Mouse (Mus musculus) mesoderm, embryonic 11.5 days (tissue): ENCODE measurements at regions not wholly inside any gene's neighbourhood (a gene's known extent, or its start where the extent isn't known, plus 50 kb on each side); places are given as distances from the start of the nearest gene placed in this dataset.
"Not testable (repeated sequence)": the region's sequence is repeated elsewhere in the genome, so short reads cannot be mapped to it uniquely, and the experiment has no call there.

Source experiments
- DNase-seq: peaks from one replicate; pipeline ENCODE4 v3.0.0-alpha.2; 2012; ENCODE audit warnings: low read depth, low spot score

GRCm38 (mm10) chr19:29869526-29869925 lies 55.4 kb upstream of the Il33 start:
- DNase-seq: no peak

DNA sequence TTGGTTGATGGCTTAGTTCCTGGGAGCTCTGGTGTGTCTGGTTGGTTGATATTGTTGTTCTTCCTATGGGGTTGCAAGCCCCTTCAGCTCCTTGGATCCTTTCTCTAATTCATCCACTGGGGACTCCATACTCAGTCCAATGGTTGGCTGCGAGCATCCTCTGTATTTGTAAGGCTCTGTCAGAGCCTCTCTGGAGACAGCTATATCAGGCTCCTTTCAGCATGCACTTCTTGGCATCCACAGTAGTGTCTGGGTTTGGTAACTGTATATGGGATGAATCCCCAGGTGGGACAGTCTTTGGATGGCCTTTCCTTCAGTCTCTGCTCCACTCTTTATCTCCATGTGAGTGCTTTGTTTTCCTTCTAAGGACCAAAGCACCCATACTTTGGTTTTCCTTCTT lies 55.9 kb upstream of the Ranbp6 start:
- DNase-seq: not testable (repeated sequence)

DNA sequence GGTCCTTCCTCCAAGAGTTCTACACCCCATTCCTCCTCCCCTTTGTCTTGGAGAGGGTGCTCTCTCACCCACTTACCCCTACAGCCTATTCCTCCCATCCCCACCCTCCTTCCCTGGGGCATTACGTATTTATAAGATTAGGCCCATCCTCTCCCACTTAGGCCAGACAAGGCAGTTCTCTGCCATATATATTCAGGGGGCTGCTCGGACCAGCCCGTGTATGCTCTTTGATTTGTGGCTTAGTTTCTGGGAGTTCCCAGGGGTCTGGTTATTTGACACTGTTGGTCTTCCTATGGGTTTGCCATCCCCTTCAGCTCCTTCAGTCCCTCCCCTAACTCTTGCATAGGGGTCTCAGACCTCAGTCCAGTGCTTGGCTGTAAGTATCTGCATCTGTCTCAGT lies 54.0 kb upstream of the Ranbp6 start:
- peak; percentile 29 for DNase-seq

- no peak for DNase-seq
Measured at GRCm38 (mm10) chr19:29865142-29865541, 52.4 kb upstream of the Ranbp6 start.

DNA sequence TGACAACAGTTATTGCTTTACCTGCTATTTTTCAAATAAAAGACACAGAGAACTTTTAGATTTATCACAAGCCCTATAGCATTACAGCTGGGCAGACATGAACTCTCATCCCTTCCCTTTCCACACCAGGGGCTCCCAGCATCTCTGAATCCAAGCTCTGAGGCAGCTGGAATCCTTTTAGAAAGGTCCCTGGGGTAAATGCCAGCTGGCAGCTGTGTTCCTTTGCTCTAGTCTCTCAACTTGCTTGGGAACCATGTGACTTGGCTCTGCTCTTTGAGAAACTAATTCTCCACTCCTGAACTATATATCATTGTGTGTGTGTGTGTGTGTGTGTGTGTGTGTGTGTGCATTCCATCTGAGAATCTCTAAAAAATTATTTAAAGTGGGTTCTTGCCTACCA lies 50.0 kb upstream of the Ranbp6 start:
- DNase-seq: peak; percentile 45
